Mouse (Mus musculus): ENCODE measurements around the gene Vegfa. TPM values are rescaled to one million over a fixed set of nuclear protein-coding genes. Genes with fewer than 3 reads are reported as not detected.

Gene Vegfa
- 92.9 and 106 TPM in 2 replicates for polyA plus RNA-seq (2012; rRNA removed)

DNA sequence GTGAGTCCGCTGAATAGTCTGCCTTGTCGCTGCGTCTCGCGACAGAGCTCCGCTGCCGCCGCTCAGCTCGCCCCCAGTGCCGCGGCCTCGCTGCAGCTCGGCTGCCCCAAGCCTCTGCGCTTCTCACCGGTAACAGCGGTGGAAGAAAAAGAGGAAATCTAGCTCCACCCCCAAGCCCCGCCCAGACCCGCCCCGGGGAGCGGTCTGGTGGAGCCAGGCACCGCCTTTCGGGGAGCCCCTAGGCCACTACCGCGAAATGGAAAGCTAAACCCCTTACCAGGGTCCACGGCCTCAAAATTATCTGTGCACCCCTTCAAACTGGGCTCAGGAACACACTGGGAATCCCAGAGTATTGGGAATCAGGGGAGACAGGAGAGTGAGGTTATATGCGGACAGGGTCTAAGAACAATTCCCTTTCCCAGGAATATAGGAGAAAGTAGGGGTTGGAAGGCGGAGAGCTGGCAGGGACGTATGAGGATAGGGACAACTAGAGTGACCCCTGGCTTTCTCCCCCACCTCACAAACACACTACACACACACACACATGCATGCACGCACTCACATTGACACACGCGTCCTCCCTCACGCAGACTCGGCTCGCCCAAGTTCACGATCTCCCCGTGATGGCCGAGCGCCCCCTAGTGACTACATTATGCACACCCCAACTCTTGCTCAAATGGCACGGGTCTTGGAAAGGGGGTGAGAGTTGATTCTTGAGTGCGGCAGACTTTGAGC, at the start of gene Vegfa:
Vegfa (minus strand) TSS at position 113 of the 735 bp plus-strand sequence.
- WGBS = under 1% methylated on average over 40 of the region's 40 CpGs
- peaks cover 16% of the 10 kb centered on the region for H3K27me3 ChIP-seq (ENCODE audit: control insufficient read depth, insufficient read depth, low read length)

DNA sequence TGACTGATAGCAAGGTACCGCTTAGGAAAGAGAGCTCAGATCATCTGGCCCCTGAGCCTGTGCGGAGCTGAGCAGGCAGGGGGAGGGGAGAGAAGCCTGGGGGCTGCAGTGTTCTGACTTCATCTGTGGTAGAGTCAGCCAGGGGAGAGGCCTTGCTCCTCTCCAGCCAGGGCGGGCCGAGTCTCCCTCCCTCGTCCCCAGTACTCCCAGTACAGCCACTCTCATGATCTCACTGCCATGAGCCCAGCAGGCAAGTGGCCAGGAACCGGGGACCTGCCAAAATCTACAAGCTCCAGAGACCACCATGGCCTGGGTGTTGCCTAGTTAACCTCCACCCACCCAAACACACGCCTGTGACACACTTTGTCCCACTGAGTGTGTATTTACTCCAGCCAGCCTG, 49.5 kb upstream of the Vegfa start:
- no peak for TF ChIP-seq POLR2A (IDR thresholded peaks at IDR 0.05; ENCODE audit: low read depth, low read length)
- no peak for TF ChIP-seq CTCF (IDR thresholded peaks at IDR 0.05; ENCODE audit: extremely low read depth, insufficient read depth, insufficient read length, insufficient replicate concordance)
- Histone ChIP-seq H3K36me3 (ENCODE audit: control insufficient read depth, insufficient read depth, low read length) (no peaks in the 10 kb centered on the region), H3K27ac (ENCODE audit: insufficient read depth, low read length) (no peak overlapping the region), H3K4me3 (ENCODE audit: extremely low read depth, insufficient read depth, insufficient read length) (no peak overlapping the region), H3K4me1 (ENCODE audit: control insufficient read depth, insufficient read depth, insufficient read length) (no peaks in the 10 kb centered on the region), H3K27me3 (ENCODE audit: control insufficient read depth, insufficient read depth, low read length) (no peaks in the 10 kb centered on the region)
- WGBS = 83% methylated on average over 7 of the region's 7 CpGs
- DNase-seq (ENCODE audit: low read depth in 1 of 2, low spot score in 2 of 2) = no peak

More for the DNA sequence above, at the start of gene Vegfa:
- Histone ChIP-seq H3K27ac (ENCODE audit: insufficient read depth, low read length) (peak within 1 kb of the TSS; percentile 33; the same call in 1 of the 2 replicates), H3K4me3 (ENCODE audit: extremely low read depth, insufficient read depth, insufficient read length) (peak within 1 kb of the TSS; percentile 56), H3K36me3 (ENCODE audit: control insufficient read depth, insufficient read depth, low read length) (no peaks in the 10 kb centered on the region), H3K4me1 (ENCODE audit: control insufficient read depth, insufficient read depth, insufficient read length) (peaks cover 10% of the 10 kb centered on the region)
- peak; percentile 96 for TF ChIP-seq POLR2A (IDR thresholded peaks at IDR 0.05; ENCODE audit: low read depth, low read length)
- TF ChIP-seq CTCF (IDR thresholded peaks at IDR 0.05; ENCODE audit: extremely low read depth, insufficient read depth, insufficient read length, insufficient replicate concordance) = peak; percentile 97
- DNase-seq (ENCODE audit: low read depth in 1 of 2, low spot score in 2 of 2) = peak; percentile 80 to 84

DNA sequence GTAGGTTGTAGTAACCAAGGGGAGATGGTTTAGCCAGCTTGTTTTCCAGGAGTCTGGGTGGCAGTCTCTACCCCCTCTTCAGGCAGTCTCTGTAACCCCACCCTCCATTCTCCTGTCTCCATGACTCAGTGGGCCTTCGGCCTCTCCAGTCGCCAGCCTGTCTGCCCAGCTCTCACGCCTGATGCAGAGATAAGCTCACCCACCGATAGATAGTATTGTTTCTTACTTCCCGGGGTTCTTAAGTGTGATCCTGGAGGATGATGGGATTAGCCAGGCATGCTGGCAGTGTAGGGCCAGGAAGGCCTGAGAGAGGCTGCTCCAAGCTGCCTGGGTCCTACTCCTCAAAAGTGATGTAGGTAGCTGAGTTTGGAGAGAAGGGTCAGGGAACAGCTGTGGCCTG, 48.9 kb upstream of the Vegfa start:
- H3K36me3 ChIP-seq (ENCODE audit: control insufficient read depth, insufficient read depth, low read length) = no peaks in the 10 kb centered on the region
- 81% methylated on average over 5 of the region's 5 CpGs for WGBS
- TF ChIP-seq POLR2A (IDR thresholded peaks at IDR 0.05; ENCODE audit: low read depth, low read length) (no peak), CTCF (IDR thresholded peaks at IDR 0.05; ENCODE audit: extremely low read depth, insufficient read depth, insufficient read length, insufficient replicate concordance) (no peak)
- DNase-seq (ENCODE audit: low read depth in 1 of 2, low spot score in 2 of 2) = no peak
- no peak overlapping the region for H3K27ac ChIP-seq (ENCODE audit: insufficient read depth, low read length)
- no peak overlapping the region for H3K4me3 ChIP-seq (ENCODE audit: extremely low read depth, insufficient read depth, insufficient read length)
- no peaks in the 10 kb centered on the region for H3K27me3 ChIP-seq (ENCODE audit: control insufficient read depth, insufficient read depth, low read length)
- H3K4me1 ChIP-seq (ENCODE audit: control insufficient read depth, insufficient read depth, insufficient read length) = no peaks in the 10 kb centered on the region

DNA sequence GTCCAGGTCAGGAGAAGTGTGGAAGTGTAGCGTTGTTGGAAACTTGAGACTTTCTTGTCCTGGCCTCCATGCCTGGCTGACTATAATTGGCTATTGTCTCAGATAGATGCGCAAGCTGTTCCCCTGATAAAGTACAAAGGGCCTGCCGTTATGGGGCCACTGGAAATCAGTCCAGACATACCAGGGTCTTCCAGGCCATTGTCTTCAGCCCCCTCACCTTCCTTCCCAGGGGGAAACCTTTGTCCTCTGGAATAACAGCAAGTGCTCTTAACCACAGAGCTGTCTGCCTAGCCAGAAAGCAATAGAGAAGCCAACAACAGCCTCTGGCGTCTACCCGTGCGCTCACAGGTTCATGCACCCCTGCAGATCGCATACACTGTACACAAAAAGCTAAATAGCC, 48.2 kb upstream of the Vegfa start:
- no peak for TF ChIP-seq CTCF (IDR thresholded peaks at IDR 0.05; ENCODE audit: extremely low read depth, insufficient read depth, insufficient read length, insufficient replicate concordance)
- no peak for TF ChIP-seq POLR2A (IDR thresholded peaks at IDR 0.05; ENCODE audit: low read depth, low read length)
- 87% methylated on average over 7 of the region's 7 CpGs for WGBS
- no peak overlapping the region for H3K4me3 ChIP-seq (ENCODE audit: extremely low read depth, insufficient read depth, insufficient read length)
- no peak overlapping the region for H3K27ac ChIP-seq (ENCODE audit: insufficient read depth, low read length)
- no peak for DNase-seq (ENCODE audit: low read depth in 1 of 2, low spot score in 2 of 2)
- H3K36me3 ChIP-seq (ENCODE audit: control insufficient read depth, insufficient read depth, low read length) = no peaks in the 10 kb centered on the region
- H3K27me3 ChIP-seq (ENCODE audit: control insufficient read depth, insufficient read depth, low read length) = no peaks in the 10 kb centered on the region
- no peaks in the 10 kb centered on the region for H3K4me1 ChIP-seq (ENCODE audit: control insufficient read depth, insufficient read depth, insufficient read length)

DNA sequence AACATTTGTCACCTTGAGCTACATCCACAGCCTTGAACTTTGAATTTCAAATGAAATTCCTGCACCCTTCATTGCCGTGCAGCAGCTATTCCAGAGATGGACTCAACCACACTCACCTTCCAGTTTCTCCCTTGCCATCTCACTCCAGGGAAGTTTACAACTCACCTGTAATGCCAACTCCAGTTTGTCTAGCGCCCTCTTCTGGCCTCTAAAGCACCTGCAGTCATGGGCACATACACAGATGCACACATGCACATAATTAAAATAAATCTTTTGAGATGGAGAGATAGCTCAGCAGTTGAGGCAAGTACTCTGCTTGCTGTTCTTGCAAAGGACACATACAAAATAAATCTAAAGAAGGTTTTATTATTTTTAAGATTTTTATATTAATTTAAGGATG, 46.9 kb upstream of the Vegfa start:
- Histone ChIP-seq H3K4me1 (ENCODE audit: control insufficient read depth, insufficient read depth, insufficient read length) (peaks cover 9% of the 10 kb centered on the region; the same call in 1 of the 2 replicates), H3K27me3 (ENCODE audit: control insufficient read depth, insufficient read depth, low read length) (no peaks in the 10 kb centered on the region), H3K27ac (ENCODE audit: insufficient read depth, low read length) (no peak overlapping the region), H3K36me3 (ENCODE audit: control insufficient read depth, insufficient read depth, low read length) (no peaks in the 10 kb centered on the region), H3K4me3 (ENCODE audit: extremely low read depth, insufficient read depth, insufficient read length) (no peak overlapping the region)
- WGBS = 86% methylated on average over 2 of the region's 2 CpGs
- TF ChIP-seq CTCF (IDR thresholded peaks at IDR 0.05; ENCODE audit: extremely low read depth, insufficient read depth, insufficient read length, insufficient replicate concordance) (no peak), POLR2A (IDR thresholded peaks at IDR 0.05; ENCODE audit: low read depth, low read length) (no peak)
- no peak for DNase-seq (ENCODE audit: low read depth in 1 of 2, low spot score in 2 of 2)

DNA sequence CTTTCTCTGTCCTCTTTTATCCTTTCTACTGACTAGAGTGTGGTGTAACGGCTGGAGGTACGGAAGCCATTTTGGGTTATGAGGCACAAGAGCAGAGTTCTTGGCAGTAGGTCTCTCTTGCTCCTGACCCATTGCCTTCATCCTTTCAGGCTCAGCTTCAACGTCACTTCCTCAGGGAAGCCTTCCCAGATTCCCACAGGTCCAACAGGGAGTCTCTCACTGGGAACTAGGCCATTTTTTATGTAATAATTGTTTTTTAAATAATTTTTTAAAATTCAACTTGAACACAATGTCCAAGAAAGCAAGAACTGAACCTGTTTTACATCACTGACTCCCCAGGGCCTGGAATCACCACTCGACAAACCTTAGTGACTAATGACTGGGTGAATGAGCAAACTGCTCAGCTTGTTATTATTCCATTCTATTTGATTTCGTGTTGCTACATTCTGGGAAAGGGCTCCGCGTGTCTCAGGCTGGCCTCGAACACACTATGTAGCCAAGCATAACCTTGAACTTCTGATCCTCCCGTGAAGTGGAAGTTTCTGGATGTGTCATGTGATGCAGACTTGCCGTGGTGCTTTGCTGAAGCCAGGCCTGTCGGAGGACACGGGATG, 45.9 kb upstream of the Vegfa start:
- Histone ChIP-seq H3K36me3 (ENCODE audit: control insufficient read depth, insufficient read depth, low read length) (no peaks in the 10 kb centered on the region), H3K27ac (ENCODE audit: insufficient read depth, low read length) (no peak overlapping the region), H3K27me3 (ENCODE audit: control insufficient read depth, insufficient read depth, low read length) (no peaks in the 10 kb centered on the region), H3K4me1 (ENCODE audit: control insufficient read depth, insufficient read depth, insufficient read length) (peaks cover 14% of the 10 kb centered on the region; the same call in 1 of the 2 replicates), H3K4me3 (ENCODE audit: extremely low read depth, insufficient read depth, insufficient read length) (no peak overlapping the region)
- 94% methylated on average over 12 of the region's 12 CpGs for WGBS
- no peak for DNase-seq (ENCODE audit: low read depth in 1 of 2, low spot score in 2 of 2)
- TF ChIP-seq CTCF (IDR thresholded peaks at IDR 0.05; ENCODE audit: extremely low read depth, insufficient read depth, insufficient read length, insufficient replicate concordance) (no peak), POLR2A (IDR thresholded peaks at IDR 0.05; ENCODE audit: low read depth, low read length) (no peak)

DNA sequence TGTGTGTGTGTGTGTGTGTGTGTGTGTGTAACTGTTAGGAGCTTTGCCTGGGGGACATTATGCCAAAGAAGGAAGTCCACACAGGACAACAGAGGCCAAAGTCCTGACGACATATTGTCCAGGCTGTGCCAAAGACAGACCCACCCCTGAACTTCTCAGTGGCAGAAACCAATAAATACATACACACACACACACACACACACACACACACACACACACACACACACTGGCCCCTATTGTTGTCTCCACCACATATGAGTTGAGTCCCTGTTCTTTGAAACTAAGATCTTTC, 44.0 kb upstream of the Vegfa start:
- H3K36me3 ChIP-seq (ENCODE audit: control insufficient read depth, insufficient read depth, low read length) = no peaks in the 10 kb centered on the region
- DNase-seq (ENCODE audit: low read depth in 1 of 2, low spot score in 2 of 2) = no peak
- H3K27me3 ChIP-seq (ENCODE audit: control insufficient read depth, insufficient read depth, low read length) = no peaks in the 10 kb centered on the region
- no peak for TF ChIP-seq CTCF (IDR thresholded peaks at IDR 0.05; ENCODE audit: extremely low read depth, insufficient read depth, insufficient read length, insufficient replicate concordance)
- peaks cover 14% of the 10 kb centered on the region; the same call in 1 of the 2 replicates for H3K4me1 ChIP-seq (ENCODE audit: control insufficient read depth, insufficient read depth, insufficient read length)
- H3K4me3 ChIP-seq (ENCODE audit: extremely low read depth, insufficient read depth, insufficient read length) = no peak overlapping the region
- WGBS = 70% methylated on average over 1 of the region's 1 CpGs
- no peak overlapping the region for H3K27ac ChIP-seq (ENCODE audit: insufficient read depth, low read length)

Data from spleen, adult 2 months (tissue).